Mouse (Mus musculus) 3134 (cell line): Measurements from ENCODE around the gene Npnt.

Source experiments
- DNase-seq: peaks from one replicate; pipeline ENCODE4 v3.0.0-alpha.2; 2011; ENCODE audit warnings: low spot score; ENCODE audit not compliant: insufficient read length; ENCODE audit errors: extremely low read depth

Gene Npnt

GRCm38 (mm10) chr3:132940181-132940990 lies 9.7 kb downstream of the Npnt start:
- no peak for DNase-seq

GRCm38 (mm10) chr3:132939006-132939405 lies 11.1 kb downstream of the Npnt start:
- DNase-seq = no peak

- no peak for DNase-seq
Measured at GRCm38 (mm10) chr3:132934649-132935048, 15.4 kb downstream of the Npnt start.

GRCm38 (mm10) chr3:132931526-132931925 lies 18.6 kb downstream of the Npnt start:
- no peak for DNase-seq

GRCm38 (mm10) chr3:132929866-132930265 lies 20.2 kb downstream of the Npnt start:
- no peak for DNase-seq

- no peak for DNase-seq
Measured at GRCm38 (mm10) chr3:132928186-132928585, 21.9 kb downstream of the Npnt start.

GRCm38 (mm10) chr3:132919798-132920197 lies 30.3 kb downstream of the Npnt start:
- DNase-seq = no peak

GRCm38 (mm10) chr3:132919240-132919639 lies 30.9 kb downstream of the Npnt start:
- no peak for DNase-seq

GRCm38 (mm10) chr3:132917356-132918090 lies 32.6 kb downstream of the Npnt start:
- DNase-seq = no peak

GRCm38 (mm10) chr3:132915661-132916060 lies 34.4 kb downstream of the Npnt start:
- DNase-seq = no peak

- DNase-seq = no peak
Measured at GRCm38 (mm10) chr3:132912420-132912819, 37.7 kb downstream of the Npnt start.

- DNase-seq = peak; percentile 19
Measured at GRCm38 (mm10) chr3:132911716-132912115, 38.4 kb downstream of the Npnt start.

GRCm38 (mm10) chr3:132910727-132911126 lies 39.4 kb downstream of the Npnt start:
- no peak for DNase-seq

- no peak for DNase-seq
Measured at GRCm38 (mm10) chr3:132909736-132910135, 40.4 kb downstream of the Npnt start.

GRCm38 (mm10) chr3:132907506-132908203 lies 42.4 kb downstream of the Npnt start:
- no peak for DNase-seq

GRCm38 (mm10) chr3:132905224-132905930 lies 44.7 kb downstream of the Npnt start:
- no peak for DNase-seq

- DNase-seq = no peak
Measured at GRCm38 (mm10) chr3:132903386-132903785, 46.7 kb downstream of the Npnt start.

- no peak for DNase-seq
Measured at GRCm38 (mm10) chr3:132902921-132903320, 47.2 kb downstream of the Npnt start.

GRCm38 (mm10) chr3:132902206-132902605 lies 47.9 kb downstream of the Npnt start:
- DNase-seq = no peak

- no peak for DNase-seq
Measured at GRCm38 (mm10) chr3:132897891-132898290, 52.2 kb downstream of the Npnt start.

- no peak for DNase-seq
Measured at GRCm38 (mm10) chr3:132897390-132897789, 52.7 kb downstream of the Npnt start.
